Mouse (Mus musculus): ENCODE measurements around the gene Fastkd1.
"Not testable (repeated sequence)": the region's sequence is repeated elsewhere in the genome, so short reads cannot be mapped to it uniquely, and the experiment has no call there.

Gene Fastkd1

DNA sequence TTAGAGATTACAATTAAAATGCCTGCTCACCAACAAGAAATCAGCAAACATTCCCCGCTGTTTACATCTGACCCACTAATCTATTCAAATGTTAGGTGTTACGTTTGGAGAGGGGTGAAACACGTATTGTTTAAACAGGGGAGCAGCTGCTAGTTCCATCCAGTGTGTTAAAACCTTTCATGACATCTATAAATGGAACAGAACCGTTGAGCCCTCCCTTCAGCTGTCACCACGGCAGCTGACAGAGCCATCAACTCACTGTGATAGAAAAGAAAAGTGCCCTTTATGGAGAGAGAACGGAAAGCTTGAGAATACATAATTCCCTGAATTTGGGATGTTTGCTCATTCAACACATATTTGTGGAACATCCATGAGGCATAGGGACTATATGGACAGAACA, 44.9 kb downstream of the Fastkd1 start:
- DNase-seq, result no peak

DNA sequence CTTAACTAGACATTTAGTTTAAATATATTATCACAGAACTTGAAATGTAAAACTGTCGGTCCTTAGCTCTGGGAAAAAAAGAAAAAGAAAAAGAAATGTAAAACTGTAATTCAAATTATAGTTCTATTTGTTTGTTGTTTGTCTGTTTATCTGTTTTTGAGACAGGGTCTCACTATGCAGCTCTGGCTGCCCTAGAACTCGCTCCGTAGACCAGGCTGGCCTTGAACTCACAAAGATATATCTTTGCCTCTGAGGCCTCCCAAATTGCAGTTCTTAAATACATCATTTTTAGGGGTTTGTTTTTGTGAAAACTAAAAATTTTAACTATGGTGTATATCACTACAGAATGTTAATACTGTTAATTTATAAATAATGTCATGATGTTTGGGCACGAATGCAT, 45.7 kb downstream of the Fastkd1 start:
- no peak for DNase-seq

GRCm38 (mm10) chr2:69663827-69664476, 49.4 kb downstream of the Fastkd1 start:
- no peak for DNase-seq

- DNase-seq, result no peak
These were observed 54.0 kb downstream of the Fastkd1 start for GRCm38 (mm10) chr2:69659326-69659725.

DNA sequence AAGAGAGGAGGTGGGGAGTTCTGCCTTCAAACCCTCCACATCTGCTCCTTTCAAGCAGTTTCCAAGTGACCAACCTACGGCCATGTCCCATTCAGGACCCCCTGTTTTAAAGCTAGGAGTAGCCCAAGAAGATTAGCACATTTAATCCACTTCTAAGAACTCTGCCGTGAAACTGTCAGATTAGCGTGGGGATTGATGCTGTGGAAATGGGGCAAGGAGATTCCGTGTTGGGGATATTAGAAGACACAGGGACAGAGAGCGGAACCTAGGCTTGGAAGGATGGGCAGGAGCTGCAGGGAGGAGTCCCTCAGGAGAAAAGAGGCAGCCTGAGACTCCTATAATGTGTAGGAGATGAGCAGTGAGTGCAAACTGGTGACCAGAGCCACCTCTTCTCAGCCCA, 63.6 kb downstream of the Fastkd1 start:
- no peak for DNase-seq

- DNase-seq, result peak; percentile 94 to 97
These were observed 66.4 kb downstream of the Fastkd1 start, which contains the start of gene Bbs5 for GRCm38 (mm10) chr2:69646726-69647490. Gene Bbs5, plus strand, starts transcription at chr2:69647171.

- no peak for DNase-seq
These were observed 68.2 kb downstream of the Fastkd1 start for GRCm38 (mm10) chr2:69644968-69645617.

DNA sequence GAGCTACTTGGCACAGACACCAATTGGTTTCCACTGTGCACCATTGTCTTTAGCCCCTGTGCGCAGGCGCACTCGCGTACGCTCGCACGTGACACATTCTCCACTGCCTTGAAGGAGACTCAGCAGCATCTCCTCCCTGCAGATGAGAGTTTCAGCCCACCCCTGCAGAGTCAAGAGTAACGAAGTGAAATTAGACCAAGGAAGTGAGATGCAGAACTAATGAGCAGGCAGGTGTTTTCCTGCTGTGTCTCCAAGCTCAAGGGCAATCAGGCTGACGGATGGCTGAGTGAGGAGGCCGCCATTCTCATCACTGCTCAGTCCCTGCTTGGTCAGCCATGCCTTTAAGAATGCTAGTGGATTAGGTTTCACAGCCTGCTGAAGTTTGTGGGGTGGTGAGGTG, 73.2 kb downstream of the Fastkd1 start:
- peak; percentile 61 to 77 for DNase-seq

DNA sequence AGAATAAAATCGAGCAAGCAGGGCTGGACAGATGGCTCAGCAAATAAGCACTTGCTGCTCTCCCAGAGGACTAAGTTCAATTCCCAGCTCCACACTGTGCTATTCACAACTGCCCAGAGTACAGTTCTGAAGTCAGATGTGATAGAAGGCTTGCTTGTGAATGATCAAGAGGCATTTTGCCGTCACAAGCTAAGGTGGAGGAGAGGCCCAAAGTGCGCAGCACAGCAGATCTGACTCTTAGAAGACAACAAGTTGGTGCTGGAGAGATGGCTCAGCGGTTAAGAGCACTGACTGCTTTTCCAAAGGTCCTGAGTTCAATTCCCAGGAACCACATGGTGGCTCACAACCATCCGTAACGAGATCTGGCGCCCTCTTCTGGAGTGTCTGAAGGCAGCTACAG, 75.3 kb downstream of the Fastkd1 start:
- not testable (repeated sequence) for DNase-seq

Measured in kidney, postnatal 36 days (tissue).